Mouse (Mus musculus) heart, adult 2 months (tissue): ENCODE data around the gene Foxl1.

Experiments used
- CTCF ChIP-seq: fragments of 200-600 bp; IDR thresholded peaks from 2 replicates; pipeline ENCODE4 v1.8.1; 2022; ENCODE audit warnings: antibody characterized with exemption, mild to moderate bottlenecking, moderate library complexity
- POLR2A ChIP-seq: fragments of 200-500 bp; IDR thresholded peaks from 2 replicates; pipeline ENCODE4 v1.6.1; 2011; ENCODE audit warnings: mild to moderate bottlenecking, low read depth, low read length, control low read depth; ENCODE audit not compliant: insufficient read depth

GRCm38 (mm10) chr8:121123113-121123512 lies 4.6 kb upstream of the Foxl1 start:
- no peak for TF ChIP-seq CTCF
- TF ChIP-seq POLR2A = no peak
